Mouse (Mus musculus) 3T3-L1 (cell line): ENCODE data around the gene Foxs1.

ENCODE experiments used
- DNase-seq: peaks from one replicate; pipeline ENCODE4 v3.0.0-alpha.2; 2015; ENCODE audit warnings: low read depth, low spot score

Gene Foxs1

DNA sequence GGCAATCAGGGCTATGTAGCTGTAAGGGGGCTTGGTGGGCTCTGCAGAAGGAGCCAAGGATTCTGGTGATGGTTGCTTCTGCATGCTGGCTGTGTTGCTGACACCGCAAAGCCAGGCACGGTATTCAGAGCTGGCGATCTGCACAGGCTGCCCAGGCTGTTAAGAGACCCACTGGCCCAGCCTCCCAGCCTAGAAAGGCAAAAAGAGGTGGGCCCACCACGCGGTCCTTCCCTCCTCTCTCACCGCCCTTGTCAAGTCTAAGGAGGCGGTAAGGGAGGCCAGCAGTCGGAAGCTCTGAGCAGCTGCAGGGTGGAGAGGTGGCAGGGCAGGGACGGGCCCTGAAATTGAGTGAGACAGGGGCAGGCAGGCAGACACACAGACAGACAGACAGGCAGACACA is at the start of gene Foxs1:
Foxs1 (minus strand) TSS at position 161 of the 400 bp plus-strand sequence.
- peak; percentile 80 for DNase-seq

DNA sequence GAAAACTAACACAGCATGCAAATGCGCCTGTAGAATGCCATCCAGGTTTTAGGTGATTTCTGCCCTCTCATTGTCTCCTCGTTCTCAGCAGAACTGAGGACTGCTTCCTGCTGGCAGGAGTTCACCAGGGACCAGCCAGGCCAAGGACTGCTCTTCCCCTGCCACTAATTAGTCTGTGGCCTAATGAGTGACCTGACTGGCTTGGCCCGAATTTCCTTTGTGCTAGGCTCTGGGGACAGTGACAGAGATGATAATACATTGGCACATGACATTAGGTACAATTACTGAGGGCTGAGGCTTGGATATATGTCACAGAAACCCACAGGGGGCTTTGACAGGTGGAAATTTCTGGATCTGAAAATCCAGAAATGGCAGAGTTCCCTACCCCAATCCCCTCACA is 44.0 kb upstream of the Foxs1 start:
- DNase-seq: no peak

DNA sequence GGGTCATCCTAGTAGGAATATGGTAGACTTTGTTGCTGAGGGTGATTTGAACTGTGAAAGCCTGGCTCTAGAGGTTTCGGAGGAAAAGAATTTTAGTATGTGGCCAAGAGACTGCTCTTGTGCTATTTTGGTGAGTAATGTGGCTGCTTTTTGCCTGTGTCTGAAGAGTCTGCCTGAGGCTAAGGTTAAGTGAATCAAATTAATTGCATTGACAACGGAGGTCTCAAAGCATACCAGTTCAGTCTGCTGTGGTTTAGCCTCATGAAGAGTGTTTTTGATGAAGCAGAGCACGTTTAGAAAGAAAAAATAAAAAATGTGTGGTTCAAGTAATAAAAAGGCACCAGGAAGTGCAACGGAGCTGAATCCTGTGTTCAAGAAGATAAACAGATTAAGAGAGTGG is 32.5 kb upstream of the Foxs1 start:
- DNase-seq: peak; percentile 9

DNA sequence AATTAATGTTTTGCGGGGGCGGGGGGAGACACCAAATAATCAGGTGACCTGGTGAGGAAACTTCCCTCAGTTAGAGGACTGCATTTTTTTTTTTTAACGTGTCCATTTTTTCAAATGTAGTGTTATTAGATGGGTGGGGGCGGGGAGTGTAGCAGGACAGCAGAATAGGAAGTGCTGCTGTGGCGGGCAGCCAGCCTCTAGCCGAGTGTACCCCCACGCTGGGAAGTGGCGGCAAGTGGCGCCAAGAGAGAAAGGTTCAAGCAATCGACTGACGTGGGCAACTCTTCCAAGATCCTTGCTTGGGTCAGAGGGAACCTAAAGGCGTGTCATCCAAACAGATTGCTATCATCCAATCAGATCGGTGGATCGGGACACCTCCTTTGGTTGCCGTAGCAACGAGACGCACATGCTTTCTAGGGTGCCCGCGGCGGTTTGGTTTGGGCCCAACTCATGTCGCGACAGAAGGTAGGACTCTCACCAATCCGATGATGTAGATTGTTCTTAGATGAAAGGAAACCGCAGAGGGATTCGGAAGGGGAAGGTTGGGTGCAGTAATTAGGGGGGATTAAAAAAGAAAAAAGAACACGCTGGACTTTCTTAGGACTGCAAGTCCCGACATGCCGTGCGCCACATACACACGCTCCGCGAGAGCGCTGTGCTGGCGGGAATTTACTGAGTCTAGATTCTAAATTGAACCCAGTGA is 29.2 kb upstream of the Foxs1 start, which contains the start of gene Ttll9:
Ttll9 (plus strand) TSS at position 395 of the 703 bp plus-strand sequence.
- no peak for DNase-seq

DNA sequence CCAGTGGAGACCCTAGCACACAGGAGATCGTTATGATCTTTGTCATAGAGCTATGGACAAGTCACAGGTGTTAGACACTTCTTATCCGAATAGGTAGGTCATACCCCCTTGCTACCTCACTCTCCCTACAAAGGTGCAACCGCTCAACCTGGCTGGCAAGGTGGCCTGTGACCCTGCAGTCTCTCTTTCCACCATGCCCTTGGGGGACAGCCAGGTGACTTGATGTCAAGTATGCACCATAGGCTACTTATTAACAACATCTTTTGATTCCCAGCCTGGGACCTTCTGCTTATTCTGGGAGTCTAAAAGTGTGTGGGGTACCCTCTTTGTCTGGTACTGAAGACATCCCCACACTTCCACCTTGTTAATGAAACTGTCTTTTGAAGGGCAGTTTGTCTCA is 25.1 kb upstream of the Foxs1 start:
- DNase-seq: no peak

DNA sequence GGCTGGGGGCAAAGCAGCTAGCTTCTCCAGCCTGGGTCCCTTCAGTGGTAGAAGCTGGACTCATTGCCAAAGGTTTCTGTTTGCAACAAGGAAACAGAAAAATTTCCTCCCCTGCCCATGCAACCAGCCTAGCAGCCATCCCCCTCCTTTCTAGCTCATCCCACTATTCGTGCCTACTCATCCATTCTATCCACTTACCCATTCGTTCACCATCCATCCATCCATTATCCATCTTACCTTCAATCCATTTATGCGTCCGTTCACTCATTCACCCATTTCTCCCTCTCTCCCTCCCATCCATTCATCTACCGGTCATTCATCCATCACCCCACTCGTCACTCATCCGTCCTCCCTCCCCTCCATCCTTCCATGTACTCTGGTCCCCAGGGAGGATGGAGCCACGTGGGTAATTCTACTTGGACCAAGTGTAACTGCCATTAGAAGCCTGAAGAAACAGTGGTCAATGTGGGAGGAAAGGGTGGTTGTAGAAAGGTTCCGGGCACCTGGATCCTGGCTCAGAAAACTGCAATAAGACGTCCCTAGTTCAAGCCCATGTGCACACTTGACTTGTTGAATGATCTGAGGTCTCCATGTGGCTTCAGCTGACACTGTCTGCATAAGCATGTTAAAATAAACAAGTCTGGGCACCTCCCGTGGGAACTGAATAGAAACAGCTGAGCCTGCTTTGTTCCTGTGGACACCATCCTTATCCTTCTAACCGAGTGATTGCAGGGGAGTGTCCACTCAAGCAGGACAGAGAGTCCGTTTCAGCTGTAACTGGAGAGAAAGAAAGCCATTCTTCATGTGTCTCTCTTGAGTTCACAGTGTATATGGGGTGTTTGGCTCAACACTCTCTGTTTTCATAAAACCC is 19.1 kb upstream of the Foxs1 start:
- no peak for DNase-seq

DNA sequence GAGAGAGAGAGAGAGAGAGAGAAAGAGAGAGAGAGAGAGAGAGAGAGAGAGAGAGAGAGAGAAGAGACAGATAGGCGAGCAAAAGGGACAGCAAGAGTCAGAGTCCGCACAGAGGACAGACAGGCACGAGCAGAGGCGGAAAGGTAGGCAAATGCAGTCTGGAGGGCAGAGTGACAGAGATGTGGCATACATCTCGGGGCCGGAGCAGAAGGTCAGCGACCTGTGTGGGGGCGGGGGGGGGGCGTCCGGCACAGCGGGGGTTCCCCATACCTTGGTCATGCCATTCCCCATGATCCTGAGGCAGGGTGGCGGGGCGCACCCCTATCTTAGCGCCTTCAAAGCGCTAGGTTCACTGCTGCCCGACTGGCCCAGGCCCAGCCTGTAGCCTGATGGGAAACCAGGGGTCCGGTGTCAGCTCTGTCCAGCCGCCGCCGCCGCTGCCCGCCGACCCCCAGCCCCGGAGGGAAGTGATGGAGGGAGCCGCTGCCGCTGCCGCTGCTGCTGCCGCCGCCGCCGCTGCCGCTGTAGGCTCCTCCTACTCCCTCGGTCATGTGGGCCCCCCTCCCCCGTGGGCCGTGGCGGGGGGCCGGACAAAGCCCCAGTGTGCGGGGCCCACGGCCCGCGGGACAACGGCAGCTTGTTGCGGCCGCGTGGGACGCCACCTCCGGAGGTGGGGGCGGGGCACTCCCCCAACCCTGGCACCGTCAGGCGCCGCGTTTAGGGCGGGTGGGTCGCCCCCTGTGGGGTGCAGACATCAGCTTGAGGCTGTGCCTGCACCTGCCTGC is 18.2 kb upstream of the Foxs1 start, which contains the start of gene Dusp15:
Dusp15 (minus strand) TSS at position 634 of the 785 bp plus-strand sequence.
- DNase-seq: no peak

DNA sequence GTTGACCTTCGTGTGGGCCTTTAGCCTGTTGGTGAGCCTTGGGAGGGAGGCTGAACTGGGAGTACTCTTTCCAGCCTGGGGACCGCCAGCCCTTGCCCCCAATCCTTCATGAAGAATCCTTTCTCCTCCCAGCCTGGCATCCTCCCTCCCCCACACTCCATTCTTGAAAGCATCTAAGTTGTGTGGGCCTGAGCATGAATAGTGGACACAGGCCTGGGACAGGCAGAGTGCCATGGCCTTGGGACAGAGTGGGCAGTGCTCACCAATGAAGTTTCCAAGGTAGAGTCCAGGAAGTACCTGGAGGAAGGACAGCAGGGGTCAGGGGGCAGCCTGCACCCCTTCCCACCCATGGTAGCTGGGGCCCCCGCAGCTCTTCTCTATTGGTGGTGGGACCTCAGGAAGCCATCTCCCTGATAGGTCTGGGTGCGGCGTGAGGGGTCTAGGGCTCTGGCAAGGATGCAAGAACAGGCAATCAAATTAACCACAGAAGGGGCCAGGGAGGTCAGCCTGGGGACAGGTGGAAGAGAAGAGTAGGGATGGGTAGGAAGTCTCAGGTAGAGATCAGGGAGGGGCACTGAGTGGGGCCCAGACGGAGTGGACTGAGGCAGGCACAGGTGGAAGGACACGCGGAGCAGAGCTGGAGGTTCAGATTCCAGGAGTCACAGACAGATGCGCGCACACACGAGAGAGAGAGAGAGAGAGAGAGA is 17.5 kb upstream of the Foxs1 start:
- DNase-seq: no peak

DNA sequence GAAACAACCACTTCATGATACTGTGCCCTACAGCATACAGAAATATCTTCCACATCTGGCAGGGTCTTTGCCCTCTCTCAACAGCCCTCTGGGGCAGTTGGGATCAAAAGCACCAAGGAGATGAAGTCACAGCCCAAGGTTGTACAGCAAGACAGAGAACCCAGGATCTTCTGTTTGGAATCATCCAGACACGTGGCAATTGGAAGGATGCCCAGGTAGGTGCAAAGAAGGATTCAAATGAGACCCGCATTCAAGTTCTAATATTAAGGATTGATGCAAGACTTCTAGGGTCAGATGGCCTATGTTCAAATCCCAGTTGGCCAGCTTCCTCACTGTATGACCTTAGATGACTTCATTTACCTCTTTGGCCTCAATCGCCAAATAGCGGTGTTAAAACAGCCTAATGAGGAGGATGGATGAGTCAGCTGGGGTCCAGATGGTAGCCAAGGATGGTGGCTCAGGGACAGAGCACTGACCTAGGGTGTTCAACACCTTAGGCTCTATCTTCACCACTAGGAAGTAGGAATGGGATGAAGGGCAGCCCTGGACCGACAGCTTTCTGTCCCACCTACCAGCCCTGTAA is 15.5 kb upstream of the Foxs1 start:
- DNase-seq: no peak

DNA sequence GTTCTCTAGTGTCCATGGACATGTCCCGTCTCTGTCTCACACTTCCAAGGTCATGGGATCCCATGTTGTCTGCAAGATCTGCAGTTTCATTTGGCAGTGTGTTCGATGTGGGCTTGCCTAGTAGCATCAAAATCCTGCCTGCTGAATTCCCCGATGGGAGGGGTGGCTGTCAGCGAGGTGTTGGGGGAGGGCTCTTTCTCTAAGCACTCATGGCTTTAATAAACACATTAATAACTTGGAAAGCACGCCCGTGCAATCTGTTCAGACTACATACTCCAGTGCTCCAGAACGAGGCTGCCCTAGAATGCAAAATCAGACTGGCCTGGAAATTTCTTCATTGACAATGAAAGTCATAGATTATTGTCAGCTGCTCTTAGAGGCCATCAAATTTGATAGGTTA is 14.1 kb upstream of the Foxs1 start:
- no peak for DNase-seq

DNA sequence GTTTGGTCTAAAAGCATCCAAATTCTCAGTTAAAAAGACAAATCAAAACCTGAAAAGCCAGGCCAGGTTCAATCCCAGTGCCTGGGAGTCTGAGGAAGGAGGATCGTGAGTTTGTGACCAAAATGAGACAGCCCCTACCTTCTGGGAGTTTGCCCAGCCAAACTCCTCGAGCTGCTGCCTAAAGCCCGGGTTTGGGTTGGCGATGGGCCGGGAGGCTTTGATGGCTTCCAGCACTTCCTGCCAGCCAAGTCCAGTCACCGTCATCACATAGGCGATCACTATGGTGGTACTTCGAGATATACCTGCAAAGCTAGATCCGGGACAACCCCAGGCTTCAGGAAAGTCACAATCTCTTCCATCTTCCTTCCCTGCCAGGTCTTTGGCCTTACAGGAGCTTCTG is 11.0 kb upstream of the Foxs1 start:
- no peak for DNase-seq

DNA sequence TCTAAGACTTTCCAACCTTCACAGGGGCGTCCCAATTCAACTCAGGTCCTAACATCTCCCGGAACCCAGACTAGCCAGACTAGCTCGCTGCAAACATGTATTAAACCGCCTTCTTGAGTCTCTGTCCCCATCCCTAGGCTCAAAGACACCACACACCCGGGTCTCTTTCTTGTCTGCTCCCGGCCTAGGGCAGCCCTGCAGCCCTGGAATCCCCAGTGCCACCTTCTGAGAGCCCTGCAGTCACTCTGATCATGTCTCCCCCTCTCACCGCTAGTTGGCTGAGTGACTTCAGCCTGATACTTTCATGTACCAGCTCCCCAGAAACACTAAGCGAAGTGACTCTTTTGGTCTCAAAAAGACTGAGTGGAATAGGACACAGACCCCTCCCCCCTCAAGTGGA is 10.6 kb upstream of the Foxs1 start:
- no peak for DNase-seq

DNA sequence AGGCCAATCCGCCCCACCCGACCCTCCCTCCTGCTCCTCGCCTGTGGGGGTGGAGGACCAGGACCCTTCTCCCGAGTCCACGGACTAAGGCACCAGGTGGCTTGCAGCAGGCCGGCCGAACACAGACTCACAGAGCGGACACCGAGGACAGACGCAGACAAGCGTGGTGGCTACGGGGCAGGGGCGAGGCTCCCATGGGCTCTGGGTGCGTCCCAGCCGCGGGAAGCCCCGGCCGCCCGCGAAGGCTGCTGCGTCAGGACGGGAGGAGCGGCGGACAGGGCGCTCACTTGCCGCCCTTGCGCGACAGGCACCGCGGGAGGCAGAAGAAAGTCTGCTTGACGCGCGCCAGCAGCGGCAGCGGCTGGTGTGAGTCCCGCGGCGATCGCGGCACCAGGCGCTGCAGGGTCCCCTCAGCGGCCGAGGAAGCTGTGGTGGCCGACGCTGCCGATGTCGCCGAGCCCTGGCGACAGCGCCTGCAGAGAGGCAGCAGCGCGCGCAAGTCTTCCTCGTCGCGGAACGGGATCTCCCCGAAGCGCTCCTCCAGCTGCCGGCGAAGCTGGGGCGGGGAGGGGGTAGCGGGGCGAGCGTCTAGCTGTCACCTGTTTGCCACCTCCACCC is 10.0 kb upstream of the Foxs1 start:
- DNase-seq: no peak

DNA sequence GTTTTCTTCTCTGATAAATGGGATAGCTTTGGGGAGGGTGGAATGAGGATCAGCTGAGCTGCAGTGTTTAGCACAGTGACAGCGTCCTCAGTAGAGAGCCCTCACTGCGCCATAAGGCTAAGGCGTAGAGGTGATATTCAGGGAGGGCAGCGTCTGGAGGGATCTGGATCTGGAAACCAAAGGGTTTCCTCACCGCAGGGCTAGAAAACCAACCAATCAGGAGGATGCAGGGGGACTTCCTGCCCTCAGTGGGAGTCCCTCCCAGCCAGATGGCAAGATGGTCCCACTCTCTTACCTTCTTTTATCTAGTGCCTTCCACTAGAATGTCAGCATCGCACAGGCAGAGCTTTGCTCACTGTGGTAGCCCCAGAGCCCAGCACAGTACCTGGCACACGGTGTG is 8.8 kb upstream of the Foxs1 start:
- DNase-seq: no peak

DNA sequence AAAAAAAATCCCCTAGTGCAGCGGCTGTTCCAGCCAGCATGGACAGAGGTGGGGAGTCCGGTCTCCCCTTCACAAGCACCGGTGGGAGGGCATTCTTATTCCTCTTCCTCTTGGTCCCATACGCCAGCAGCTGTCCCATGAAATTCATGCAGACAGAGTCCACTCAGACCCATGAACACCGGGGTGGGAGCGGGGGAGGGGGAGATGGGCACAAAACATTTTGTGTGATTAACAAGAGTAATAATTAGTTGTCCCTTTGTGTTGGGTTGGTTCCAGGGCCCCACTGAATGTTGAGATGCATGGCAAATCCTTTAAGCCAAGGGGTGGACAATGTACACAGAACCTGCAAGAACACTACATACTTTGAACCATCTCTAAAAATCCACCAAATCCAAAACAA is 8.1 kb upstream of the Foxs1 start:
- no peak for DNase-seq

DNA sequence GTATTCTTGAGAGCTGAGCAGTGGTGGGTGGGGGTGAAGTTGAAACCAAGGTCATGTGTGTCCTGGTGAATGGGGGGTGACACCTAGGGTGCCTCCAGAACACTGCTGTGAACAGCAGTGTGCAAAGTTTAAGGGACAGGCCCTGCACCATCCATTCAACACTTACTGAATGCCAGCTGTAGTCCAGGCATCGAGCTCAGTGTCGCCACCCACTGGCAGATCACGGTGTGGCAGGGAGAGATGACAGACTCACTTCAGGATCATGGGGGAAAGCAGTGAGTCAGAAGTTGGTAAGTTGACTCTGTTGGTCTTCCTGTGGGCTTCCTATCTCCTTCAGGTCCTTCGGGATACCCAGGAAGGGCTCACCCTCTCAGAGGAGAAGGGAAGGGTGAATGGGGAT is 6.8 kb upstream of the Foxs1 start:
- DNase-seq: peak; percentile 74

DNA sequence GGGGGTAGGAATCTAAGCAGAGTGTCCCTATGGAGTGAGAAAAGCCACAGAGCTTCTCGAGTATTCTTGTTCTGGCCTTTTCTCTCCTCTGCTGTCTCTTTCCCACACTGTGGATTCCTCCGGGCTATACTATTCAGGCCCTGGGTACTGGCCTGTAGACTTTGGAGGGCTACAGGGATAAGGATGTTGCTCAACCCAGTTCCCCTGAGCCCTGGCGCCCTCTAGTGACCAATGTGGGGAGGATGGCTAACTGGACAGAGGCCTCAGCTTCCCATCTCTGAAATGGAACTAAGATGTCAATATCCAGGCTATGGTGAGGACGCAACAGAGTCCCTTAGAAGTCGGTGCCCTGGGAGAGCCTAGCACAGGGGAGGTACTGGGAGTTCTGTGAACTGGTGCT is 606 bp upstream of the Foxs1 start:
- DNase-seq: peak; percentile 95

DNA sequence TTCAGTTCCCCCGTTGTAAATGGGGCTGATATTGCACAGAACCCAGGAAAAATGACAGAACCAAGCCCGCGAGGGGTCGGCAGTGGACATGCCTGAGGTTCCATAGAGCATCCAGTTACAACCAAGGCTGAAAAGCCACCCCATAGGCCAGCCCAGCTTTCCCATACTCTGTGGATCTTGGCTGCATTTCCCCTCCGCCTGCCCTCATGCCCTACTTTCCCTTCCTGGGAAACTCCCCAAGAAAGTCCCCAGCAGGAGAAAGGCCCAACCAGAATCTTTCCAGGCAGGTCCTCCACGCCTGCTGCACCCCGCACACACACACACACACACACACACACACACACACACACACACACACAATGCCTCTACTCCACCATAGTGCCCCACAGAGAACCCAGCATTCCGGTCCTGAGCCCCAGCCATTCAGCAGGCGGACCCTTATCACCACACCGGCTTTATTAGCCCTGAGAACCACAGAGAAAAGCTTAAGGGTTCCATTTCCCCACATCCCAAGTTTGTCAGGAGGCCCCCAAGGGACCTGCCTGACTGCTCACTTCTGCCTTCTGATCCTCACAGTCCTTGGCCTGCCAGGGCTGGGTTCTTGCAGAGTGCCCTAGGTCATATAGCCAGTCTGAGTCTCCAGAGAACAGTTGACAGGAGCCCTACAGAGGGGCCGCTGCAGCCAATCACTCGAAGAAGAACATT is 1.4 kb downstream of the Foxs1 start:
- DNase-seq: peak; percentile 90

DNA sequence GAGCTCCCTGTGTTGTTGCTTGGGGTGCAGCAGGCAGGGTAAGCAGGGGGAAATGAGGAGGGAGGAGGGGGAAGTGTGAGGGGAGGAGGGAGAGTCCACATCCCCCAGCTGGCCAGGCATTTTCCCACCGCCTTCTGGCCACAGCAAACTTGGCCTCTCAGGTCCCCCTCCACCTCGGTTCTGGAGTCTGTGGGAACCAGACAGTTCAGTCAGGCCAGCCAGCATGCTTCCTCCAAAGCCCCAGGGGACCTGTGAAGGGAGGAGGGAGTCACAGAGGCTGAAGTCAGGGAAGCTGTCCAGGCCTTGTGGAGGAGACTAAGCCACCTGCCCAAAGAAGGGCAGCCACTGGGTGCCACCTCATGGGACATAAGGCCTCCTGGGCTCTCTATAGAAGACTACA is 2.7 kb downstream of the Foxs1 start:
- peak; percentile 74 for DNase-seq

DNA sequence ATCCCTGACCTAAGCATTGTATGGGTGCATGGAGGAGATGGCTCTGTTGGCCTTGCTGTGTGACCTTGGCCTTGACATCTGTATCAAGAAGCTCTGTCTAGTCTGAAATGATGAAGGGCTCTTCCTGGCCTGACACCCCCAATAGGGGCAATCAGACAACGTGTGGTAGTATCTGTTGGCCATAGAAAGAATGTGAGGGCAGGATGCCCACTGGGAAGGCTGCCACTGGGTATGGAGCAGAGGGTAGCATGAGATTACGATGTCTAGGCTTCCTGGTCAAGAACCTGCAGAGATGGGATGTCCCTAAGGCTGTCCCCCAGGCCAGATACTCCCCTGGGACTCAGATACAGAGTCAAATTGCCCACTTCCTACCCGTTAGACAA is 4.0 kb downstream of the Foxs1 start:
- DNase-seq: peak; percentile 60
